Mouse (Mus musculus) testis, adult 2 months (tissue): ENCODE results near the gene Nlrc5.

Experiments
- CTCF ChIP-seq: fragments of 200-500 bp; IDR thresholded peaks from 2 replicates; pipeline ENCODE4 v1.5.1; 2012; ENCODE audit warnings: low read depth, mild to moderate bottlenecking, inconsistent platforms, low read length, moderate library complexity; ENCODE audit not compliant: control insufficient read depth, insufficient read depth, insufficient replicate concordance
- POLR2A ChIP-seq: fragments of 200-500 bp; IDR thresholded peaks from 2 replicates; pipeline ENCODE4 v1.6.1; 2012; ENCODE audit warnings: low read depth, mild to moderate bottlenecking, inconsistent platforms, low read length, moderate library complexity; ENCODE audit not compliant: control insufficient read depth

GRCm38 (mm10) chr8:94408443-94409080, 25.6 kb upstream of the Nlrc5 start:
- TF ChIP-seq CTCF (no peak), POLR2A (no peak)
